Mouse (Mus musculus) G1E (cell line): ENCODE measurements around the gene Map3k21.

Experiments used
- CTCF ChIP-seq: IDR thresholded peaks from 2 replicates; pipeline ENCODE4 v1.5.1; 2012; ENCODE audit warnings: low read depth, low read length, inconsistent platforms, mixed read lengths
- TAL1 ChIP-seq: conservative IDR thresholded peaks from 2 replicates; pipeline ENCODE4 v1.6.1; 2012; ENCODE audit warnings: low read depth, low read length, inconsistent platforms, mixed read lengths

DNA sequence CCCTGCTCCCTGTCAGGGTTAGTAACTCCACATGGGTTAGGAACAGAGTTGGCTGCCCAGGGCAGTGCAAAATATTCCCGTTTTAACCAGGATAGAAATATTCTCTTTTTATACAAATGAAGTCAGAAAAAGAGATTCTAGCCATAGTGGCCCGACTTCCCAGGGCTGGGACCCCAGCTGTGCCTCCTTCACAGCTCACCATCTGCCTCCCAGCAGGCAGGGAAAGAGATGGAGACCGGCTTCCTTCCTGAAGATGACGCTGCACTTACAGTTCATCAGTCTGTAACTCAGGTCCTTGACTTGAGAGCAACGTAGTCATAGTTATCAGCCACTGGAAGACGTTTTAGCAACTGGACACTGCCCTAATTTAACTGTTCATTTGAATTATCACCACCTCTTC lies 70.6 kb downstream of the Map3k21 start:
- TF ChIP-seq CTCF (no peak), TAL1 (no peak)
